Mouse (Mus musculus): ENCODE measurements around the gene Rnaseh1.
A peak's percentile ranks its signal among the peaks of the same experiment; 100 is the strongest.

Rnaseh1 gene

DNA sequence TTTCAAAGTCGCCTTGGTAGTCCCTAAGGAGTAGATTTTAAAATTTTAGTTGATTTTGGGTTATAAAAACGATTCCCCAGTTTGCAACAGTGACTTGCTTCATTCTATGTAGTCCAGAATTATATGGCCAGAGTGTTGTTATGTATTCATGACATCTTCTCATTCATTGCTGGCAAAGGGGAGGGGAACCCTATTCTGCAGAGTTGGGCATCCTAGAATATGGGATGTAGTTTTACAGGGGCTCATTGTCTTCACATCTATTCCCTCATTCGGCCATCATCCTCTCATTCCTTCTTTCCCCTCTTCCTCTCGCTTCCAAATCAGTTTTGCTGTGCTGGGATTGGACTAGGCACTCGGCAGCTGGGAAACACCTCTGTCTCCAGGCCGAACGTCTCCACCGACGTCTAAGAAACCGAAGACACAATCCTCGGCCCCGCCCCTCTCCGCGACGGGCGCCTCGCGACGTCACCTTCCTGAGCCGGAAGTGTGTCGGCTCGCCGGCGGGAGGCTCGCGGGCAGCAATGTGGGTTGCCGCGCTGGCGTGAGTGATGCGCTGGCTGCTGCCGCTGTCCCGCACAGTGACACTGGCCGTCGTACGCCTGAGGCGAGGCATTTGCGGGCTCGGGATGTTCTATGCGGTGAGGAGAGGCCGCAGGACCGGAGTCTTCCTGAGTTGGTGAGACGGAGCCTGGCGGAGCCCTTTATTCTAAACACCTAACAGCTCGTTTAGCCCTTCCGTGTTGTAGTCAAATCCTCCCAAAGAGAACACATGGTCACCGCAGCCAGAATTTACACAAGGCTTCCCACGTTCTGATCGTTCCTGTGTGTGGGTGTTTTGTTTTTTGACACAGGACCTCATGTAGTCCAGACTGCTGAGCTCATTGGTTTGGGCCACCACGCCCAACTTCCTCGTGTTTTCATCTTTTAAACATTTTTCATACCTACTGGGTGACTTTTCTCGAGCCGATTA, at the start of gene Rnaseh1:
Gene Rnaseh1 (plus strand): TSS at position 462 of the 970 bp plus-strand sequence.
- DNase-seq (ENCODE audit: low spot score), result peak; percentile 89

GRCm38 (mm10) chr12:28602259-28602658, 47.1 kb upstream of the Rnaseh1 start:
- DNase-seq (ENCODE audit: low spot score), result no peak

GRCm38 (mm10) chr12:28603494-28603893, 45.9 kb upstream of the Rnaseh1 start:
- DNase-seq (ENCODE audit: low spot score), result no peak

DNA sequence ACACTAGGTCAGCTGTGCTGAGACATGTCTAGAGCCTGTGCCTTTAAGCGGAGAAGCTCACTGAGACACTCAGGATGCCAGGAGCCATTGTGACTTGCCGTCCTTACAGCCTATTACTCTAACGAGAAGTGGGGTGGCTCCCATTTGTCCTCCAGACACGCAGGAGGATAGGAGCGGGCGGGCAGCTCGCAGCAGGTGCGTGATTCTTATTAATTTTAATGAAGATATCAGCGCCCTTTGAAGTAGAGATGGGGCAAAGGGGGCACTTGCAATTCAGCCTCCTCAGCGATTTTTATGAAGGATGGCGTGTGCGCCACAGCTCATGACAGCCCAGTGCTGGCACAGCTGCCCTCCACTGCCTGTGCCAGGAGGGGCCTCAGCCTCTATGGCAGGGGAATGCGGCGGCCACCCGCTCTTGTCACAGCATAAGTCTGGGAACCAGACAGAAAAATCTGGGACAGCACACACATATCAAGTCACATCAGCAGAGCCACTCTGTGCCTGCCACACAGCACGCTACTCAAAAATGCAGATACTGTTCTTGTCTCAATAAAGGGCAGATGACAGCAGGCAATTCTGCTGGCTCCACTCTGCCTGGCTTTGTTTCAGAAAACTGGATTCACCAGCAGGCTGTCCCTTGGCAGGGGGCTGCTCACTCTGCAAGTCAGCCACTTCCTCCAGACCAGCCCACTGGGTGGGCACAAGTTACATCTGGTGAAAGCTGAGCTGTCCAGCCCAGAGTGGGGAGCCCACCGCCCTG, 41.7 kb upstream of the Rnaseh1 start:
- no peak for DNase-seq (ENCODE audit: low spot score)

- DNase-seq (ENCODE audit: low spot score), result no peak
Observed at GRCm38 (mm10) chr12:28612391-28612790, 37.0 kb upstream of the Rnaseh1 start.

DNA sequence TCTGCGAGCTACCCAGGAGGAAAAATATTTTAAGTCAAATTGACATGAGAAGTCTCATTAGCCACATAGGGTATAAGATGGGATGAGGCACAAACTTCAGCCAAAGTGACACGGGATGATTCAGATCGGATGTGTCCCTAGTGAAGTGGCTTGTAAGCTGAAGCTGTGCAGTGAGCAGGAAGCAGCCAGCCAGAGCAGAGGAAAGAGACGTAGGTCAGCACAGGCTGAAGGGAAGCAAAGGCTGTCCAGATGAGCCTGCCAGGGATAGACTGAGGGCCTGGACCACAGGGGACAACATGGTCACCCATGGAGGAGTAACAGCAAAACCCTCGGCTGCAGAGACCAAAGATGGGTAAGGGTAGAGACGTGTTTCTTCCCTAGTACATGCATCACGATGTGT, 35.0 kb upstream of the Rnaseh1 start:
- no peak for DNase-seq (ENCODE audit: low spot score)

DNA sequence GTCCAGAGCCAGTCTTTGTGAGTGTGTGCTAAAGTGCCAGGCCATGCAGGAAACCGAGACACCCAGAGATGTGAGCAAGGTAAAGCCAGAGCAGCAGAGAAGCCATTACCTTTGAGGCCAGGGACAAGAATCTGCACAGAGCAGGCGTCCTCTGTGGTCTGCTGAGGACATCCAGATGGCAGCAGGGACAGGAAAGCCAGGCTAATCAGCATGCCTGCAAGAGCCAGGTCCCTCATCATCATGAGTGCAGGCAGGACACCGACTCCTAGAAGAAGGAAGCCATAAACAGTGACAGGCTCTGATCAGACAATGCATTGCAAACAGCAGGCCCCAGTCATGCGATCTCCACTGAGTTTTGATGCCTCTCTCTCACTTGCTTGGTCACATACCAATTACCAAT, 32.1 kb upstream of the Rnaseh1 start:
- DNase-seq (ENCODE audit: low spot score), result no peak

DNA sequence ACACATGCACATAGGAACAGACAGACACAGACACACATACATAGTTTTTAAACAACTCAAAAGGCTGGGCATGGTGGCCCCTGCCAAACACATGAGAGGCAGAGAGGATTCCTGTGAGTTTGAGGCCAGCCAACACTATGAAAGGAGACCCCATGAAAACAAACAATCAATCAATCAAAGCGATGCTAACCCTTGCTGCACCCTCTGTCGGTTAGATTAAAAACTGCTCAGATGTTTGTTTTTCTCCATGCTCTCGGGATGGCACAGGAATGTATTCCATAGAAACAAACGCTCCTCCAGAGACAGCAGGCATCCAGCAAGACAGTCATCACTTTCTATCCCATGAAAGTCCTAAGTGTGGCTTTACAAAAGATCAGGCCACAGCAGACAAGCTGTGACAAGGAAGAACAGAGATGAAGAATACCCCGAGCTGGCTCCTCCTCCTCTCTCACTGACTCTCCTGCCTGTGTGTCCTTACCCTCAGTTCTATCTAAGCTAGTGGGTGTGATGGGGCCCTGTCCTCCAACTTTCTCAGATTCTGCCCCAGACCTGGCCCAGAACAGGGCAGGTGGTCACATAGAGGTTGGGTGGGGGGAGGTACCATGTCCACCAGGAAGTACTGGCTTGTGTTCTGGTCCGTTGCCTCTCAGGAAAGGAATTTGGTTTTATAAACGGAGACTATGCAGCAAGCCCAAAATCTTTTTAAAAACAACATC, 27.8 kb upstream of the Rnaseh1 start:
- DNase-seq (ENCODE audit: low spot score), result no peak

DNA sequence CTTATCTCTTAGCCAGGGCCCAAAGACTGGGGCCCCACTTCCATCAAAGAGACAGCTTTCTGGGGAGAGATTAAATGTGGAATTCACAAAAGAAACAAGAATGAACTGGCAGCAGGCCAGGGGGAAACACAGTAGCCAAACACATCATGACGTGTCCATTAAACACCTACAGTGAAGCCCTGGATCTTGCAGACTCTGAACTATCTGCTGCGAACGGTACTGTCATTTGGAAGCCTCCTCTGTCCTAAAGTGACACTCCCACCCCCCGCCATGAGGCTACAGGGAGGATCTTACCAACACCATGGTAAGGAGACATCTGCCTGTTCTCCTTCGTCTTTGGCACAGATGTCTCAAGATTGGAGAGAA, 27.3 kb upstream of the Rnaseh1 start:
- no peak for DNase-seq (ENCODE audit: low spot score)

GRCm38 (mm10) chr12:28622641-28623040, 26.8 kb upstream of the Rnaseh1 start:
- no peak for DNase-seq (ENCODE audit: low spot score)

DNA sequence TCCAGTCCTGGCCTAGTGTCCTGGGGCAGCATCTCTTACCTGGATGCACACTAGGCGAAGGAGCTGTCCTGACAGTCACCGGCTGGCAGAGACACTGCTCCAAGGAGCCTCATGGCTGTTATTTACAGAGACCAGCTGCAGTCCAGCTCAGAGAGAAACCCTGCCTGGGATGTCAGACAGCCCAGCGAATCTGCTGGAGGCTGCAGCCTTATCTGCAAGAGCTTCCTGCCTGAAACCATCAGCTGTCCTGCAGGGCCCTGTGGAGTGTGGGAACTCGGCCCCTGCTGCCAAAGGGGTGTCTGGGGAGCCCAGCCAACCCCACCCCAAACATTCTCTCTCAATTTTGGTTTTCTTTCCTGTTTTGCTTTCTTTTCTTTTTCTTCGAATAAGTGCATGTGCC, 26.2 kb upstream of the Rnaseh1 start, which contains the start of gene Colec11:
Gene Colec11 (minus strand): TSS at position 183 of the 400 bp plus-strand sequence.
- no peak for DNase-seq (ENCODE audit: low spot score)

- DNase-seq (ENCODE audit: low spot score), result no peak
Observed at GRCm38 (mm10) chr12:28624251-28624650, 25.2 kb upstream of the Rnaseh1 start.

DNA sequence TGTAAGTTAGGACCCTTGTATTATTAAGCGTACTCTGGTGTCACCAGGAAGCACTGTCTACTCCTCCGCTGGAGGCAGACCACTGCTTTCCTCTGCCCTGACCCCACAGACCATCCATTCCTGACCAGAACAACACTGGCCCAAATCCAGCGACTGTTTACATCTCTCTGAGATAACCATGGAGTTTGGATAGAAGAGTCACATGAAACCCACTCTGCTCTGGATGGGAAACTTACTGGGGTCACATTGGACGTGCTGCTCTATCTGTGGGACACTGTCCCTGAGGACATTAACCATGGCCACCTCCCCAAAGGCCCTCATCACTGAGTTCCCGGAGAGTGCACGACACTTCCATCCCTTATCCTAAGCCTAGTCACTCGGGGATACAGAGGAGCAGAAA, 24.0 kb upstream of the Rnaseh1 start:
- no peak for DNase-seq (ENCODE audit: low spot score)

DNA sequence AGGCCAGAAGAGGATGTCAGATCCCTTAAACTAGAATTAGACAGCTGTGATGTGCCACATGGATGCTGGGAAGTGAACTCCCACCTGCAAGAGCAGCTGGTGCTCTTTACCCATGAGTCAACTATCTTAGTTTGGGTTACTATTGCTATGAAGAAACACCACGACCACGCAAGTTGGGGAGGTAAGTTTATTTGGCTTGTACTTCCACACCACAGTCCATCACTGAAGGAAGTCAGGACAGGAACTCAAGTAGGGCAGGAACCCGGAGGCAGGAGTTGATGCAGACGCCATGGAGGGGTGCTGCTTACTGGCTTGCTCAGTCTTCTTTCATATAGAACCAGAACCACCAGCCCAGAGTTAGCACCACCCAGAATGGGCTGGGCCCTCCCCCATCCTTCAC, 22.3 kb upstream of the Rnaseh1 start:
- DNase-seq (ENCODE audit: low spot score), result no peak

DNA sequence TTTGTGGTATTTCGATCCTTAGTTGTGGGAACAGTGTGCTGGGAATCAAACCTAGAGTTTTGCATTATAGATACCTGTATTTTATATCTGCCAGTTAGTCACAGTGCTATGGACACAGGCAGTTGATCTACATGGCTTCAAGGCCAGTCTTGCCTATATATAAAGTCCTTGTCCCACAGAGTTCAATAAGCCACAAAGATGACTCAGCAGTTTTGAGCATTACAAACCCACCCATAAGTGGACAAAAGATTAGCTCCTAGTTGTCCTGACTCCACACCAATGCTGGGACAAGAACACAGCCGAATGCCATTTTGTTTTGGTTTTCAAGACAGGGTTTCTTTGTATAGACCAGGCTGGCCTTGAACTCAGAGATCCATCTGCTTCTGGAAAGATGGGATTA, 21.0 kb upstream of the Rnaseh1 start:
- no peak for DNase-seq (ENCODE audit: low spot score)

DNA sequence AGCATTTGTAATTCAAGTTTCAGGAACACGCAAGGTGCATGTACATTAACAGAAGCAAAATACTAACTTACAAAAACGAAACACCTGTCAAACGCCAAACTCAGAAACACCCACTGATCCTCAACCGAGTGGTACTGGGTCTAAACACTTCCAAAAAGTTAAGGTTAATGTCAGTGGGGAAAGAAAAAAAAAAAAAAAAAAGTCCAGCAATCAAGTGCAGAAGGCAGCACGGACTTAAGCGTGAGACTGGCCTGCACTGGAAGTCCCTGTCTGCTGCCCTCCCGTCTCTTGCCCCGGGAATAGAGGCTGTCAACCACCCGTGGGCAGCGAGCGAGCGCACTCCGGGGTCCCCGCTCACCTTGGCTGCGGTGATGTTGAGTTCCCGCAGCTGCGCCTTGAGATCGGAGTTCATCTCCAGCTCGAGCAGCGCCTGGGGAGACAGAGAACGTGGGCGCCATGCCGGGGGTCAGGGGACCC, 14.3 kb upstream of the Rnaseh1 start:
- DNase-seq (ENCODE audit: low spot score), result no peak

DNA sequence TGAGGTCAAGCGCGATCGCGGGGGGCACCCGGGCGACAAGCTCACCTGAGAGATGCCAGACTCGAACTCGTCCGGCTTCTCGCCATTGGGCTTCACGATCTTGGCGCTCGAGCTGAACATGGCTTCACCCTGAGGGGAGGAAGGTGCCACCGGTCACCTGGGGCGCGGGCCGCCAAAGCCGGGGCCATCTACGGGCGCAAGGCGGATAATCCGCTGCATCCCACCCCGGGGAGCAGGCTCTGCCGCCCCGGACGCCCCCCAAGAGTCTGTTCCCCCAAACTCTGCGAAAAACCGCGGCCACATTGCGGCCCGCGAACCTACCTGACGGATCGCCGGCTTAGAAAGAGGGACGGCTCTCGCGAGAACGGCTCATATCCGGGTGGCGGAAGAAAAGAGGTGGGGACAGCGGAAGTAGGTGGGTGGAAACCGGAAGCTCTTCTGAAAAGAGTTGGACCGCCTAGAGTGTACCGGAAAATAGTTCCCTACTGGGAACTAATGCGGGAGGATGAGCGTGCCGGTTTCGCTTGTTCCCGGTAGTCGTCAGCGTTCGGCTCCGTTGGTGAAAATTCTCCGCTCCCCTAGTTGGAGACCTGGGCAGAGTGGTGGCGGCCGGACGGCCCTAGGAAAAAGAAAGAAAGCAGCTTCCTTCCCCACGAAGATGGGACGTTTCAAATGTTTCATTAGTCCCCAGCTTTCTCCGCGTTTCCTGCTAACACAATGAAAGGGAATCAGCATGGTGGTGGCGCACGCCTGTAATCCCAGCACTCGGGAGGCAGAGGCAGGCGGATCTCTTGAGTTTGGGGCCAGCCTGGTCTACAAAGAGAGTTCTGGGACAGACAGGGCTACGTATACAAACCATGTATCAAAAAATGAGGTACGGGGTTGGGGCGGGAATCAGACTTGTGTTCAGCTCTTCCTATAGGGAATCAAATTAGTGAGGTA, 13.6 kb upstream of the Rnaseh1 start, which contains the start of gene Rps7:
Gene Rps7 (minus strand): TSS at position 419 of the 942 bp plus-strand sequence.
- DNase-seq (ENCODE audit: low spot score), result peak; percentile 94

GRCm38 (mm10) chr12:28636543-28636942, 12.9 kb upstream of the Rnaseh1 start:
- no peak for DNase-seq (ENCODE audit: low spot score)

DNA sequence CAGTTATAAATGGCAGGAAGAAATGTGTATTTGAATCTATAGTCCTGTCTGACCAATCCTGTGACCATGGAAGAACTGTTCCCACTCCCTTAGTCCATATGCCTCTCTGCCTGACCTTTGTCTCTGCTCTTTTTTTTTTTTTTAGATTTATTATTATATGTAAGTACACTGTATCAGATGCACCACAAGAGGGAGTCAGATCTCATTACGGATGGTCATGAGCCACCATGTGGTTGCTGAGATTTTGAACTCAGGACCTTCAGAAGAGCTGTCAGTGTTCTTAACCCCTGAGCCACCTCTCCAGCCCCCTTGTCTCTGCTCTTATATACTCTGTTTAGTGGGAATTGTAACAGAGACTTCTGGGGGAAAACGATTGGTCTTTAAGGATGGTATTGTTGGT, 10.6 kb upstream of the Rnaseh1 start:
- no peak for DNase-seq (ENCODE audit: low spot score)

- no peak for DNase-seq (ENCODE audit: low spot score)
Observed at GRCm38 (mm10) chr12:28662628-28663027, 13.2 kb downstream of the Rnaseh1 start.

- no peak for DNase-seq (ENCODE audit: low spot score)
Observed at GRCm38 (mm10) chr12:28666734-28667133, 17.3 kb downstream of the Rnaseh1 start.
